Mouse (Mus musculus): Measurements from ENCODE around the gene Abhd17a. TPM values are rescaled to one million over a fixed set of nuclear protein-coding genes. Genes with fewer than 3 reads are reported as not detected.
A peak's percentile ranks its signal among the peaks of the same experiment; 100 is the strongest.

The Abhd17a gene
- polyA plus RNA-seq, 1 experiment from 2014 or later: 86.5 TPM

- H3K27ac ChIP-seq (ENCODE audit: low read length): no peak overlapping the region
- no peak overlapping the region for H3K9ac ChIP-seq (replicated peaks; ENCODE audit: low read length)
- H3K4me1 ChIP-seq (ENCODE audit: insufficient read depth, low read length): no peaks in the 10 kb centered on the region
- 44% methylated on average over 4 of the region's 4 CpGs for WGBS
- no peaks in the 10 kb centered on the region for H3K36me3 ChIP-seq (ENCODE audit: insufficient read depth, low read length)
- H3K9me3 ChIP-seq (ENCODE audit: low read length): no peaks in the 10 kb centered on the region
- no peak overlapping the region for H3K4me2 ChIP-seq (replicated peaks; ENCODE audit: low read depth, low read length)
- ATAC-seq (ENCODE audit: low FRiP score, low TSS enrichment): no peak
- no peak overlapping the region for H3K4me3 ChIP-seq (ENCODE audit: low read length)
- no peaks in the 10 kb centered on the region for H3K27me3 ChIP-seq (ENCODE audit: insufficient read depth, low read length)
Observed at GRCm38 (mm10) chr10:80596318-80596717, 6.2 kb upstream of the Abhd17a start.

DNA sequence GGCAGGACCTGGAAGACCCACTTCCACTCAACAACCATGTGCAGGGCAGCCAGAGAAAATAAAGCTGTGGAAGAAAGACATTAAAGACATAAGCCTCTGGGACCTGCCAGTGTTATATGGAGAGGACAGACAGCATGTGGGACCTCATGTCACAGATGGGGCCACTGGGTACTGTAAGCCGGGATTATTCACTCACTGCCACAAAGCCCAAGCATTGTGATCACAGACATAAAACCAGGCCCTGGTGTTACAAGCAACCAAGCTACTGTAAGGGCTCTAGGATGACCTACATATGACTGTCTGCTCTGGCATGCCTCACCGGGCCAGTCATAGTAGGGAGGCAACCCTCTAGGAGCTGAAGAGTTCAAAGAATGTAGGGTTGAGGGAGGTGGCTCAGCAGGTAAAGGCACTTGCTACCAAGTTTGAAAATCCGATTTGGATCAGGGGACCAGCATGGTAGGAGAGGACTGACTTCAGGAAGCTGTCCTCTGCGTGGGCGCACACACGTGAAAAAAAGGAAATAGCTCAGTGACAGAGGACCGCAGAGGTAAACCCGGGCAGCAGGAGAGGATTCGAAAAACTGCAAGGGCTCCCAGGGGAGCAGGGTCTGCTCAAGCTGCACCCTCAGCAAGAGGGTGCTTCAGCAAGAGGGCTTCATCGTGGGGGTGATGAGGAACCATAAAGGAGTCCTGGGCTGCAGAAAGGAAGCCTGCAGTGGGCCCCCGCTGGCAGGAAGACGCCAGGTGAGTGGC lies 838 bp downstream of the Abhd17a start:
- 11% methylated on average over 12 of the region's 12 CpGs for WGBS
- H3K36me3 ChIP-seq (ENCODE audit: insufficient read depth, low read length): 0 out of 2 replicates have a peak, but pooled peaks cover 8% of the 10 kb centered on the region
- ATAC-seq (ENCODE audit: low FRiP score, low TSS enrichment): 0 out of 2 replicates have a peak, but pooled peaks have one; percentile 0
- no peaks in the 10 kb centered on the region for H3K9me3 ChIP-seq (ENCODE audit: low read length)
- peaks cover 33% of the 10 kb centered on the region for H3K4me1 ChIP-seq (ENCODE audit: insufficient read depth, low read length)
- peak overlapping the region; percentile 98 for H3K4me2 ChIP-seq (replicated peaks; ENCODE audit: low read depth, low read length)
- peak overlapping the region; percentile 85 for H3K9ac ChIP-seq (replicated peaks; ENCODE audit: low read length)
- peak overlapping the region; percentile 76 for H3K4me3 ChIP-seq (ENCODE audit: low read length)
- H3K27ac ChIP-seq (ENCODE audit: low read length): peak overlapping the region; percentile 6; the same call in 1 of the 2 replicates
- H3K27me3 ChIP-seq (ENCODE audit: insufficient read depth, low read length): no peaks in the 10 kb centered on the region

GRCm38 (mm10) chr10:80587305-80587657 lies 2.9 kb downstream of the Abhd17a start:
- no peak for ATAC-seq (ENCODE audit: low FRiP score, low TSS enrichment)
- 34% methylated on average over 3 of the region's 4 CpGs for WGBS
- peak overlapping the region; percentile 25 for H3K4me3 ChIP-seq (ENCODE audit: low read length)
- peaks cover 35% of the 10 kb centered on the region for H3K4me1 ChIP-seq (ENCODE audit: insufficient read depth, low read length)
- peak overlapping the region; percentile 54 for H3K27ac ChIP-seq (ENCODE audit: low read length)
- H3K27me3 ChIP-seq (ENCODE audit: insufficient read depth, low read length): no peaks in the 10 kb centered on the region
- 0 out of 2 replicates have a peak overlapping the region, but pooled peaks have one; percentile 35 for H3K4me2 ChIP-seq (replicated peaks; ENCODE audit: low read depth, low read length)
- no peaks in the 10 kb centered on the region for H3K9me3 ChIP-seq (ENCODE audit: low read length)
- H3K9ac ChIP-seq (replicated peaks; ENCODE audit: low read length): 0 out of 2 replicates have a peak overlapping the region, but pooled peaks have one; percentile 20
- peaks cover 18% of the 10 kb centered on the region for H3K36me3 ChIP-seq (ENCODE audit: insufficient read depth, low read length)

DNA sequence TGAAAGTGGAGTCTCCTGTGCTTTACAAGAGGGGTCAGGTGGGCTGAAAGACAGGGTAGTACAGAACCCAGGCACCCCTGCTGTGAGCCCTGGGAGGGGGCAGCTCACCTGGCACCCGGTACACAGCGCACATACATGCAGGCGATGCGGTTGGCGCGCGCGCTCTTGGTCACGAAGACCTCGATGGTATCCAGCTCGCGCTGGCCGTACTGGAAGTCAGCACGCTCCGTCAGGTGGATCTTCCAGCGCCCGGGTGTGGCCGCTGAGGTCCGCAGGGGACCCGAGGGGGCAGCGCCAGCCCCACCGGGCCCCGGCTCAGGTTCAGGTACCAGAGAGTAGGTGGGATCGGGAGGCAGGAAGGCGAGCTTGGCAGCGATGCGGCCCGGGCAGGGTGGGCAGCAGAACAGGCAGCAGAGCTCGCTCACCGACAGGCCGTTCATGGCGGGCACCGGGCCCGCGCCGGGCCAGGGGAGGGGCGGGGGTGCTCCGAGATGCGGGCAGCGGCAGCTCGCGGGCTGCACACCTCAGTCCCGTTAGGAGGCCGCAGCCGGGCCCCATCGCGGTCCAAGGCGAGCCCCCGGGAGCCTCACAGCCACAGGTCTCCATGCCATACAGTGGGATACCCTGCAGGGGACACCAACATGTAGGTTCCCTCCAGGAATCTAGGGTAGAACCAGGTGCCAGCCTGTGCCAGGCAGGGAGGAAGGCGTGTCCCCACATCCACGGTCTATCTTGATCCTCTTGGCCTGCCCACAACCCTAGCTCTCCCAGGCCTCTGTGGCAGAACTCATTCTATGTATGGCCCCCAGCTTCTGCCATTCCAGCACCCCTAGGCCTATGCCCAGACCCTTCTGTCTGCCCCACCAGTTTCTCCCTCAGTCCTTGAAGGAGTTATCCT lies 3.5 kb downstream of the Abhd17a start:
- Histone ChIP-seq H3K4me3 (ENCODE audit: low read length) (peak overlapping the region; percentile 25), H3K4me1 (ENCODE audit: insufficient read depth, low read length) (peaks cover 35% of the 10 kb centered on the region), H3K9ac (replicated peaks; ENCODE audit: low read length) (peak overlapping the region; percentile 20; the same call in 1 of the 2 replicates), H3K27me3 (ENCODE audit: insufficient read depth, low read length) (no peaks in the 10 kb centered on the region), H3K9me3 (ENCODE audit: low read length) (no peaks in the 10 kb centered on the region), H3K27ac (ENCODE audit: low read length) (peak overlapping the region; percentile 54), H3K36me3 (ENCODE audit: insufficient read depth, low read length) (peaks cover 18% of the 10 kb centered on the region), H3K4me2 (replicated peaks; ENCODE audit: low read depth, low read length) (peak overlapping the region; percentile 35)
- WGBS: 88% methylated on average over 46 of the region's 51 CpGs
- no peak for ATAC-seq (ENCODE audit: low FRiP score, low TSS enrichment)

DNA sequence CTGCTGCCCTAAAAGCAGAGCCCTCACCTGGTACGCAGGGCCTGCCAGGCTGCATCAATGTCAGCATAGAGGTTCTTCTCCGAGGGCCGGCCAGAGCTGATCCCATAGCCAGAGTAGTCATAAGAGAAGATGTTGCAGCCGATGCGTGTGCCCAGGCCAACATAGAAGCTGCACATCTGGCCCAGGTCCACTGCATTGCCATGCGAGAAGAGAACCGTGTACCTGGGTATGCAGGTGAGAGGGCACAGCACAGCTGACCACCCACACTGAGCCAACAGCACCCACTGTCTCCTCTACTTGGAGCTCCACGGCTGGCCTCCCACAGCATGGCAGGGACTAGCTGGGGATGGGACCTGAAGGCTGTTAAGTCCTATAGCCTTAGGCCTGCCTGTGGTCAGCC lies 4.6 kb downstream of the Abhd17a start:
- Histone ChIP-seq H3K4me1 (ENCODE audit: insufficient read depth, low read length) (peaks cover 35% of the 10 kb centered on the region), H3K9ac (replicated peaks; ENCODE audit: low read length) (no peak overlapping the region), H3K27ac (ENCODE audit: low read length) (no peak overlapping the region), H3K4me2 (replicated peaks; ENCODE audit: low read depth, low read length) (peak overlapping the region; percentile 35; the same call in 1 of the 2 replicates), H3K27me3 (ENCODE audit: insufficient read depth, low read length) (no peaks in the 10 kb centered on the region), H3K4me3 (ENCODE audit: low read length) (peak overlapping the region; percentile 25; the same call in 1 of the 2 replicates), H3K36me3 (ENCODE audit: insufficient read depth, low read length) (peaks cover 18% of the 10 kb centered on the region), H3K9me3 (ENCODE audit: low read length) (no peaks in the 10 kb centered on the region)
- no peak for ATAC-seq (ENCODE audit: low FRiP score, low TSS enrichment)
- 94% methylated on average over 8 of the region's 8 CpGs for WGBS

GRCm38 (mm10) chr10:80584642-80585552 lies 5.2 kb downstream of the Abhd17a start:
- Histone ChIP-seq H3K4me2 (replicated peaks; ENCODE audit: low read depth, low read length) (peak overlapping the region; percentile 35; the same call in 1 of the 2 replicates), H3K9ac (replicated peaks; ENCODE audit: low read length) (peak overlapping the region; percentile 14; the same call in 1 of the 2 replicates), H3K9me3 (ENCODE audit: low read length) (no peaks in the 10 kb centered on the region), H3K27me3 (ENCODE audit: insufficient read depth, low read length) (no peaks in the 10 kb centered on the region), H3K4me1 (ENCODE audit: insufficient read depth, low read length) (peaks cover 35% of the 10 kb centered on the region), H3K4me3 (ENCODE audit: low read length) (no peak overlapping the region), H3K27ac (ENCODE audit: low read length) (no peak overlapping the region), H3K36me3 (ENCODE audit: insufficient read depth, low read length) (peaks cover 18% of the 10 kb centered on the region)
- WGBS: 77% methylated on average over 12 of the region's 12 CpGs
- peak; percentile 18; the same call in 1 of the 2 replicates for ATAC-seq (ENCODE audit: low FRiP score, low TSS enrichment)

DNA sequence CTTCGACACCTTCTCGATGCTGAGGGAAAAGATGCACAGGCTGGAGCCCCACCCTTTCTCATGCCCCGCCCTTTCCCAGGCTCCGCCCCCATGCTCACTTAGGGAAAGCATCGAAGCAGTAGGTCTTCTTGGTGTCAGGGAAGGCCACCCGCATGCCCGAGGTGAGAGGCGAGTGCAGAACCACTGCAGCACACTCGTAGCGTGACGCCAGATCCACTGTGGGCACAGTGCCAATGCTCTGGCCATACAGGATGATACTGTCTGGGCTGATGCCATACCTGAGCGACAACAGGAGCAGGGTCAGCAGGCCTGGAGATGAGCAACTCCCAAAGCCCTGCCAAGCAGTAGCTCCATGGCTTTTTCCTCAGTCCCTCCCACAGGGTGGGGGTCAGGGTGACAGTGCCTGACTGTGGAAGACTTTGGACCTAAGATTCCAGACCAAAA lies 6.1 kb downstream of the Abhd17a start:
- no peaks in the 10 kb centered on the region for H3K9me3 ChIP-seq (ENCODE audit: low read length)
- no peaks in the 10 kb centered on the region for H3K27me3 ChIP-seq (ENCODE audit: insufficient read depth, low read length)
- no peak overlapping the region for H3K4me2 ChIP-seq (replicated peaks; ENCODE audit: low read depth, low read length)
- H3K4me3 ChIP-seq (ENCODE audit: low read length): no peak overlapping the region
- peaks cover 35% of the 10 kb centered on the region for H3K4me1 ChIP-seq (ENCODE audit: insufficient read depth, low read length)
- peaks cover 18% of the 10 kb centered on the region for H3K36me3 ChIP-seq (ENCODE audit: insufficient read depth, low read length)
- ATAC-seq (ENCODE audit: low FRiP score, low TSS enrichment): peak; percentile 12
- H3K27ac ChIP-seq (ENCODE audit: low read length): no peak overlapping the region
- no peak overlapping the region for H3K9ac ChIP-seq (replicated peaks; ENCODE audit: low read length)
- 61% methylated on average over 12 of the region's 12 CpGs for WGBS

GRCm38 (mm10) chr10:80583047-80583446 lies 7.1 kb downstream of the Abhd17a start:
- peaks cover 18% of the 10 kb centered on the region for H3K36me3 ChIP-seq (ENCODE audit: insufficient read depth, low read length)
- H3K27me3 ChIP-seq (ENCODE audit: insufficient read depth, low read length): no peaks in the 10 kb centered on the region
- no peak overlapping the region for H3K4me3 ChIP-seq (ENCODE audit: low read length)
- H3K4me2 ChIP-seq (replicated peaks; ENCODE audit: low read depth, low read length): no peak overlapping the region
- no peaks in the 10 kb centered on the region for H3K9me3 ChIP-seq (ENCODE audit: low read length)
- no peak for ATAC-seq (ENCODE audit: low FRiP score, low TSS enrichment)
- peaks cover 35% of the 10 kb centered on the region for H3K4me1 ChIP-seq (ENCODE audit: insufficient read depth, low read length)
- no peak overlapping the region for H3K27ac ChIP-seq (ENCODE audit: low read length)
- H3K9ac ChIP-seq (replicated peaks; ENCODE audit: low read length): no peak overlapping the region
- 82% methylated on average over 5 of the region's 5 CpGs for WGBS

DNA sequence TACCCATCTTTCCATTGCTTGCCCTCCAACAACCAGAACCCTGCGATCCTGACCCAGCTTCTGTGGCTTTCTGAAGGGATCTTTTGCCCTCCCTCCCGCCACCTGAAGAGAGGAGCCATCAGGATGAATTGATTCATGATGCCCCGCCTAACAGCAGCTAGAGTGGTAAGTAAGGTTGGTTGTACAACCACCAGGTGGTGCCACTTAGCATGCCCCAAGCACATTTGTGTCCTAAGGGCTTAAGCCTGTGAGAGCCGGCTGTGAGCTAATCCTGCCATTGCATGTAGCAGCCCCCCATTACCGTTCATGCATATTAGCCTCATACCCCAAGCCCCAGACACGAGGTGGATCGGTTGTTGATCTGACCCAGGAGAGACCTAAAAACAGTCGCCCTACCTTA lies 11.2 kb downstream of the Abhd17a start:
- peak overlapping the region; percentile 97 for H3K4me2 ChIP-seq (replicated peaks; ENCODE audit: low read depth, low read length)
- H3K4me1 ChIP-seq (ENCODE audit: insufficient read depth, low read length): peaks cover 40% of the 10 kb centered on the region
- H3K9ac ChIP-seq (replicated peaks; ENCODE audit: low read length): peak overlapping the region; percentile 87
- 5% methylated on average over 8 of the region's 8 CpGs for WGBS
- H3K9me3 ChIP-seq (ENCODE audit: low read length): no peaks in the 10 kb centered on the region
- H3K4me3 ChIP-seq (ENCODE audit: low read length): peak overlapping the region; percentile 82
- peak; percentile 10; the same call in 1 of the 2 replicates for ATAC-seq (ENCODE audit: low FRiP score, low TSS enrichment)
- no peaks in the 10 kb centered on the region for H3K27me3 ChIP-seq (ENCODE audit: insufficient read depth, low read length)
- H3K36me3 ChIP-seq (ENCODE audit: insufficient read depth, low read length): peaks cover 7% of the 10 kb centered on the region
- peak overlapping the region; percentile 97 for H3K27ac ChIP-seq (ENCODE audit: low read length)

Data from kidney, embryonic 16.5 days (tissue).